Mouse (Mus musculus) thymus, postnatal 36 days (tissue): Measurements from ENCODE around the gene Olfr123.

ENCODE experiments used
- DNase-seq, 2 experiments: peaks; one replicate each; pipeline ENCODE4 v3.0.0; 2022; ENCODE audit warnings: mixed read lengths in 2 of 2

The Olfr123 gene

DNA sequence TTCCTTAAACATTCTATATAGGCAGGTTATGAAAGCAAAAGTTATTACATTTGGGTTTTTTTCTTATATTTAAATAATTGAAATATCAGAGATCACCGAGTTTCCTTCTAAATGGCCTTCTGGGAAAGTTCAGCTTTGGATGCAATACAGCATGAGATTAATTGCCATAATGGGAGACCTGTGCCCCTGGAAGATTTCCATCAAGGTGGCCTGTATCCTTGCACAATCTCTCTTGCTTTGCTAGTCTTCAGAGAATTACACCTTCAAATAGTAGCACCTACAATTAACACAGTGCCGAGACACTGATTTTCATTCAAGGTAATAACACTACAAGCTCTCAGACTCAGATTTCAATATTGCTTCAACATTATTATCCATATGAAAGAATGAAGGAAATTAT is at the start of gene Olfr123:
Gene Olfr123 (plus strand): TSS at position 301 of the 400 bp plus-strand sequence.
- no peak for DNase-seq

DNA sequence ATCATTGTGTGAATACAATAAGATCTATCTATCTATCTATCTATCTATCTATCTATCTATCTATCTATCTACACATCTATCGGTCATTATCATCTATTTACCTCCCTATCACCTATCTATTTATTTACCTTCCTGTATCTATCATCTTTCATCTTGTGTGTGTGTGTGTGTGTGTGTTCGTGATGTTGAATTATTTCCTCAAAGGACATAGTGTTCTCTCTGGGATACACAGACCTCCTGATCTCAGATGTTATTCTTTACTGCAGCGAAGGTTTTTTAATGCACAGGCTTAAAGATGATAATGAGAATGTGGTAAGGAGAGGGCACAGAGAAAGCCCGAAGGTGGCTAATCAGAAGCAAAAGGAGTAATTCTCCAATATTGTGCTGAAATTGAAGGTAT is 25.0 kb upstream of the Olfr123 start, which contains the start of gene Olfr122:
Gene Olfr122 (plus strand): TSS at position 301 of the 400 bp plus-strand sequence.
- DNase-seq: no peak

GRCm38 (mm10) chr17:37799588-37799987 is 6.3 kb downstream of the Olfr123 start, which contains the start of gene Olfr124:
TSS of gene Olfr124 (plus strand) at chr17:37799888.
- no peak for DNase-seq

- DNase-seq: no peak
Observed at GRCm38 (mm10) chr17:37832649-37833048, 39.3 kb downstream of the Olfr123 start, which contains the start of gene Olfr125. TSS of gene Olfr125 (plus strand) at chr17:37832949.

DNA sequence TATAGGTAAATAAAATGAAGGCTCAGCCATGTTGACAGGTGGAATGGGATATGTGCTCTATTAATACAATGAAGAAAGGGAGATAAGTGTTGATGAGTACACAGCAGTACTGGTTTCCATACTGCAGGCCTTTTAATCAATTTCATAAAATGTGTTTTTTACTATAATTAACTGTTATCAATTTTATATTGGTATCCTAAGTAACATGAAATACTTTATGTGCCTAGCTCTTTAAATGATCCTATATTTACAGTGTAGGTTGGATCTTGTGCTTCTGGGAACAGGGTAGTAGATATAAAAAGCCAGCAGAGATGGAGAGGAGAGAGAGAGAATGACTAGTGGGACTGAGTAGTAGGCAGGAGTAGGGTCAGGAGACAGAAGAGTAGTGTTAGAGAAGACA is 53.9 kb downstream of the Olfr123 start, which contains the start of gene Olfr126:
Gene Olfr126 (plus strand): TSS at position 301 of the 400 bp plus-strand sequence.
- DNase-seq: no peak
